Mouse (Mus musculus): ENCODE data around the gene Ttf2.
A peak's percentile ranks its signal among the peaks of the same experiment; 100 is the strongest.

Ttf2 gene

GRCm38 (mm10) chr3:100969176-100969917, at the start of gene Ttf2:
Ttf2 (minus strand) TSS chr3:100969663.
- peak; percentile 96 for DNase-seq

- no peak for DNase-seq
Measured at GRCm38 (mm10) chr3:101018494-101018893, 49.0 kb upstream of the Ttf2 start.

GRCm38 (mm10) chr3:101016050-101016449, 46.6 kb upstream of the Ttf2 start:
- no peak for DNase-seq

GRCm38 (mm10) chr3:101015254-101015653, 45.8 kb upstream of the Ttf2 start:
- DNase-seq, result no peak

GRCm38 (mm10) chr3:101013536-101013935, 44.1 kb upstream of the Ttf2 start:
- no peak for DNase-seq

GRCm38 (mm10) chr3:101013005-101013404, 43.5 kb upstream of the Ttf2 start:
- no peak for DNase-seq

GRCm38 (mm10) chr3:101012597-101012996, 43.1 kb upstream of the Ttf2 start:
- DNase-seq, result no peak

GRCm38 (mm10) chr3:101012131-101012571, 42.7 kb upstream of the Ttf2 start:
- DNase-seq, result no peak

GRCm38 (mm10) chr3:101011203-101011600, 41.7 kb upstream of the Ttf2 start:
- no peak for DNase-seq

GRCm38 (mm10) chr3:101010589-101011202, 41.2 kb upstream of the Ttf2 start:
- no peak for DNase-seq

- no peak for DNase-seq
Measured at GRCm38 (mm10) chr3:101007112-101007782, 37.8 kb upstream of the Ttf2 start.

GRCm38 (mm10) chr3:101005392-101005791, 35.9 kb upstream of the Ttf2 start:
- DNase-seq, result no peak

- DNase-seq, result no peak
Measured at GRCm38 (mm10) chr3:101003575-101004356, 34.3 kb upstream of the Ttf2 start.

GRCm38 (mm10) chr3:100999732-101000131, 30.3 kb upstream of the Ttf2 start:
- no peak for DNase-seq

GRCm38 (mm10) chr3:100998904-100999340, 29.5 kb upstream of the Ttf2 start:
- peak; percentile 81 for DNase-seq

- DNase-seq, result no peak
Measured at GRCm38 (mm10) chr3:100997785-100998570, 28.5 kb upstream of the Ttf2 start.

- DNase-seq, result no peak
Measured at GRCm38 (mm10) chr3:100994252-100994651, 24.8 kb upstream of the Ttf2 start.

GRCm38 (mm10) chr3:100993718-100994117, 24.3 kb upstream of the Ttf2 start:
- no peak for DNase-seq

GRCm38 (mm10) chr3:100993158-100993557, 23.7 kb upstream of the Ttf2 start:
- DNase-seq, result no peak

- DNase-seq, result no peak
Measured at GRCm38 (mm10) chr3:100990231-100990630, 20.8 kb upstream of the Ttf2 start.

GRCm38 (mm10) chr3:100989417-100989816, 20.0 kb upstream of the Ttf2 start:
- peak; percentile 41 for DNase-seq

GRCm38 (mm10) chr3:100979290-100979689, 9.8 kb upstream of the Ttf2 start:
- no peak for DNase-seq

All from embryo, embryonic 11 days (tissue).